Mouse (Mus musculus) heart, embryonic 14.5 days (tissue): ENCODE measurements around the gene Ksr2. TPM values are rescaled to one million over a fixed set of nuclear protein-coding genes. Genes with fewer than 3 reads are reported as not detected.

Source experiments
- ATAC-seq: fragments of 200-750 bp; cut with Nextera tagmentation; 2 replicates; pipeline ENCODE4 v1.8.0; 2017; ENCODE audit warnings: low read depth, moderate TSS enrichment; ENCODE audit not compliant: insufficient number of reproducible peaks, insufficient read depth, low FRiP score
- H3K27ac ChIP-seq, 2 experiments: fragments of 200-500 bp in 1 of 2; fragments of 300-500 bp in 1 of 2; sonication (generic) in 1 of 2; replicated peaks in 1 of 2; 2 replicates each; pipeline ENCODE4 v1.5.1; 2012 to 2014; ENCODE audit warnings: low read depth in 2 of 2, low read length in 2 of 2, control low read depth in 1 of 2, mild to moderate bottlenecking in 1 of 2, mixed read lengths in 1 of 2; ENCODE audit not compliant: control insufficient read depth in 1 of 2, insufficient read depth in 1 of 2
- H3K27me3 ChIP-seq: fragments of 300-500 bp; sonication (generic); 2 replicates; pipeline ENCODE4 v1.6.1; 2014; ENCODE audit warnings: mild to moderate bottlenecking, low read length, control low read depth; ENCODE audit not compliant: control insufficient read depth, insufficient read depth
- H3K36me3 ChIP-seq: fragments of 300-500 bp; sonication (generic); 2 replicates; pipeline ENCODE4 v1.6.1; 2014; ENCODE audit warnings: mild to moderate bottlenecking, control low read depth, low read length, mixed read lengths; ENCODE audit not compliant: control insufficient read depth, insufficient read depth
- H3K4me1 ChIP-seq, 2 experiments: fragments of 200-500 bp in 1 of 2; fragments of 300-500 bp in 1 of 2; sonication (generic) in 1 of 2; 2 replicates each; pipeline ENCODE4 v1.6.1; 2012 to 2014; ENCODE audit warnings: low read length in 2 of 2, control low read depth in 1 of 2, mixed read lengths in 1 of 2; ENCODE audit not compliant: control insufficient read depth in 2 of 2, insufficient read depth in 2 of 2
- H3K4me2 ChIP-seq: fragments of 300-500 bp; sonication (generic); 2 replicates; pipeline ENCODE4 v1.6.1; 2014; ENCODE audit warnings: mild to moderate bottlenecking, low read length
- H3K4me3 ChIP-seq, 2 experiments: fragments of 200-500 bp in 1 of 2; fragments of 300-500 bp in 1 of 2; sonication (generic) in 1 of 2; 2 replicates each; pipeline ENCODE4 v1.5.1; 2012 to 2014; ENCODE audit warnings: low read length in 2 of 2, mild to moderate bottlenecking in 2 of 2, control low read depth in 1 of 2, low read depth in 1 of 2, moderate library complexity in 1 of 2; ENCODE audit not compliant: control insufficient read depth in 1 of 2, insufficient read depth in 1 of 2
- H3K9ac ChIP-seq: fragments of 300-500 bp; sonication (generic); 2 replicates; pipeline ENCODE4 v1.6.1; 2014; ENCODE audit warnings: mild to moderate bottlenecking, low read length
- H3K9me3 ChIP-seq: fragments of 300-500 bp; sonication (generic); 2 replicates; pipeline ENCODE4 v1.6.1; 2016; ENCODE audit warnings: low read length, control low read depth; ENCODE audit not compliant: control insufficient read depth
- WGBS: fragments of 180-500 bp; shearing (Covaris S2); extraction: QIAGEN DNeasy Blood & Tissue Kit; methylation state at CpG from one replicate; pipeline ENCODE4 v1.1.7; 2014; 5-methylcytosine and 5-hydroxymethylcytosine counted together
- polyA plus RNA-seq: library from polyadenylated mRNA; unstranded; fragments of >200 nt; fragmentation: Nextera tagmentation; extraction: Ambion mirVana; gene quantifications from 2 replicates; pipeline ENCODE4 v1.2.1, GENCODE M21; 2014

Gene Ksr2
- polyA plus RNA-seq, 1 experiment from 2014 or later = 0.12 TPM

- no peaks in the 10 kb centered on the region for H3K36me3 ChIP-seq
- no peak for ATAC-seq
- no peak overlapping the region for H3K4me3 ChIP-seq
- no peaks in the 10 kb centered on the region for H3K27me3 ChIP-seq
- no peaks in the 10 kb centered on the region for H3K9me3 ChIP-seq
- H3K4me2 ChIP-seq = no peak overlapping the region
- no peak overlapping the region for H3K27ac ChIP-seq
- no peaks in the 10 kb centered on the region for H3K4me1 ChIP-seq
- H3K9ac ChIP-seq = no peak overlapping the region
- WGBS = 52% methylated on average over 6 of the region's 6 CpGs
Measured at GRCm38 (mm10) chr5:117485411-117485810, 71.6 kb downstream of the Ksr2 start.

GRCm38 (mm10) chr5:117486092-117486491, 72.3 kb downstream of the Ksr2 start:
- H3K9me3 ChIP-seq = no peaks in the 10 kb centered on the region
- no peak overlapping the region for H3K9ac ChIP-seq
- no peak overlapping the region for H3K4me3 ChIP-seq
- WGBS = 56% methylated on average over 7 of the region's 7 CpGs
- H3K27ac ChIP-seq = no peak overlapping the region
- H3K27me3 ChIP-seq = no peaks in the 10 kb centered on the region
- H3K36me3 ChIP-seq = no peaks in the 10 kb centered on the region
- no peak overlapping the region for H3K4me2 ChIP-seq
- ATAC-seq = no peak
- H3K4me1 ChIP-seq = no peaks in the 10 kb centered on the region

- Histone ChIP-seq H3K4me2 (no peak overlapping the region), H3K27ac (no peak overlapping the region), H3K36me3 (no peaks in the 10 kb centered on the region), H3K27me3 (no peaks in the 10 kb centered on the region), H3K9ac (no peak overlapping the region), H3K4me1 (peaks cover 3 to 4% of the 10 kb centered on the region in 2 experiments; a peak in 3 of 4 replicates), H3K4me3 (no peak overlapping the region), H3K9me3 (no peaks in the 10 kb centered on the region)
- no peak for ATAC-seq
- WGBS = 74% methylated on average over 6 of the region's 6 CpGs
Measured at GRCm38 (mm10) chr5:117488155-117488554, 74.4 kb downstream of the Ksr2 start.

GRCm38 (mm10) chr5:117488670-117489325, 75.0 kb downstream of the Ksr2 start:
- H3K4me1 ChIP-seq = peaks cover 9 to 10% of the 10 kb centered on the region in 2 experiments; a peak in 3 of 4 replicates
- H3K9ac ChIP-seq = no peak overlapping the region
- no peaks in the 10 kb centered on the region for H3K36me3 ChIP-seq
- H3K27ac ChIP-seq = no peak overlapping the region
- no peaks in the 10 kb centered on the region for H3K27me3 ChIP-seq
- WGBS = 88% methylated on average over 16 of the region's 16 CpGs
- no peaks in the 10 kb centered on the region for H3K9me3 ChIP-seq
- no peak for ATAC-seq
- no peak overlapping the region for H3K4me2 ChIP-seq
- no peak overlapping the region for H3K4me3 ChIP-seq

- ATAC-seq = no peak
- Histone ChIP-seq H3K4me2 (peak overlapping the region; percentile 34), H3K9me3 (no peaks in the 10 kb centered on the region), H3K27ac (no peak overlapping the region), H3K9ac (peak overlapping the region; percentile 5; the same call in 1 of the 2 replicates), H3K4me3 (no peak overlapping the region), H3K36me3 (no peaks in the 10 kb centered on the region), H3K4me1 (peaks cover 9 to 10% of the 10 kb centered on the region in 2 experiments; a peak in 3 of 4 replicates), H3K27me3 (no peaks in the 10 kb centered on the region)
- WGBS = 21% methylated on average over 31 of the region's 31 CpGs
Measured at GRCm38 (mm10) chr5:117492933-117493863, 79.4 kb downstream of the Ksr2 start.

GRCm38 (mm10) chr5:117493947-117494346, 80.1 kb downstream of the Ksr2 start:
- no peak overlapping the region for H3K9ac ChIP-seq
- H3K9me3 ChIP-seq = no peaks in the 10 kb centered on the region
- H3K4me2 ChIP-seq = peak overlapping the region; percentile 34
- no peaks in the 10 kb centered on the region for H3K36me3 ChIP-seq
- H3K4me1 ChIP-seq = peaks cover 9 to 10% of the 10 kb centered on the region in 2 experiments; a peak in 3 of 4 replicates
- peak; percentile 44; the same call in 1 of the 2 replicates for ATAC-seq
- WGBS = 14% methylated on average over 7 of the region's 7 CpGs
- no peaks in the 10 kb centered on the region for H3K27me3 ChIP-seq
- no peak overlapping the region for H3K27ac ChIP-seq
- H3K4me3 ChIP-seq = no peak overlapping the region

GRCm38 (mm10) chr5:117497084-117497483, 83.3 kb downstream of the Ksr2 start:
- H3K27ac ChIP-seq = no peak overlapping the region
- no peak overlapping the region for H3K4me3 ChIP-seq
- no peak overlapping the region for H3K9ac ChIP-seq
- no peak for ATAC-seq
- 58% methylated on average over 21 of the region's 21 CpGs for WGBS
- no peaks in the 10 kb centered on the region for H3K9me3 ChIP-seq
- no peaks in the 10 kb centered on the region for H3K27me3 ChIP-seq
- no peak overlapping the region for H3K4me2 ChIP-seq
- H3K36me3 ChIP-seq = no peaks in the 10 kb centered on the region
- peaks cover 9 to 10% of the 10 kb centered on the region in 2 experiments; a peak in 3 of 4 replicates for H3K4me1 ChIP-seq
